Mouse (Mus musculus) embryonic fibroblast, embryonic 13.5 days (primary cell): ENCODE data around the gene Ppp1r2.

Source experiments
- CTCF ChIP-seq: IDR thresholded peaks from 2 replicates; pipeline ENCODE4 v1.5.1; 2011; ENCODE audit warnings: mild to moderate bottlenecking, control low read depth, low read length, moderate library complexity, borderline replicate concordance; ENCODE audit not compliant: insufficient read depth
- POLR2A ChIP-seq: IDR thresholded peaks from 2 replicates; pipeline ENCODE4 v1.6.1; 2011; ENCODE audit warnings: low read depth, mild to moderate bottlenecking, control low read depth, low read length, moderate library complexity

DNA sequence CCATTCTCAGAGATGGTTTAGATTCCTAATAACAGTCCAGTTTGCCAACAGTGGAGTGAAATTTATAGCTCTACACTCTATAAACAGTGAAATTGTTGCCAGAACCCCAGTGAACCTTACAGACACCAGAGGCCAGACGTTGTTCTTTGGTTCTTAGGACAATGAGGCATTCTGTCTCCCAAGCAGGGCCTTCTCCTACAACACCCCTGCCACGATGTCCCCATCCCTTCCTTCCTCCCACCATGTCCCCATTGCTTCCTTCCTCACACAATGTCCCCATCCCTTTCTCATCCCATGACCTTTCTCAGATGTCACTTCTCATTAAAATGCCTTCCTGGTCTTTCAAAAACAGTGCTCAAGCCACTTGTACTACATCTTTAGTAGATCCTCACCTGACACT, 43.3 kb upstream of the Ppp1r2 start:
- TF ChIP-seq POLR2A (no peak), CTCF (no peak)
